Mouse (Mus musculus) hindbrain, embryonic 16.5 days (tissue): ENCODE results near the gene Rsph1. TPM values are rescaled to one million over a fixed set of nuclear protein-coding genes. Genes with fewer than 3 reads are reported as not detected.
"Not testable (repeated sequence)": the region's sequence is repeated elsewhere in the genome, so short reads cannot be mapped to it uniquely, and the experiment has no call there.

Source experiments
- ATAC-seq: fragments of 200-750 bp; cut with Nextera tagmentation; 2 replicates; pipeline ENCODE4 v1.8.0; 2017; ENCODE audit warnings: moderate TSS enrichment, moderate library complexity
- H3K27ac ChIP-seq: fragments of 300-500 bp; sonication (generic); 2 replicates; pipeline ENCODE4 v1.5.1; 2014; ENCODE audit warnings: low read depth, mild to moderate bottlenecking, control low read depth, low read length, moderate library complexity
- H3K27me3 ChIP-seq: fragments of 300-500 bp; sonication (generic); replicated peaks from 2 replicates; pipeline ENCODE4 v1.6.1; 2014; ENCODE audit warnings: low read length; ENCODE audit not compliant: control insufficient read depth, insufficient read depth
- H3K36me3 ChIP-seq: fragments of 300-500 bp; sonication (generic); 2 replicates; pipeline ENCODE4 v1.6.1; 2014; ENCODE audit warnings: mild to moderate bottlenecking, low read length, moderate library complexity, mixed read lengths; ENCODE audit not compliant: control insufficient read depth, insufficient read depth
- H3K4me1 ChIP-seq: fragments of 300-500 bp; sonication (generic); 2 replicates; pipeline ENCODE4 v1.6.1; 2014; ENCODE audit warnings: low read depth, low read length; ENCODE audit not compliant: control insufficient read depth, insufficient read depth
- H3K4me2 ChIP-seq: fragments of 300-500 bp; sonication (generic); 2 replicates; pipeline ENCODE4 v1.6.1; 2014; ENCODE audit warnings: mild to moderate bottlenecking, low read length, control low read depth, moderate library complexity
- H3K4me3 ChIP-seq: fragments of 300-500 bp; sonication (generic); 2 replicates; pipeline ENCODE4 v1.5.1; 2014; ENCODE audit warnings: mild to moderate bottlenecking, low read length, control low read depth, moderate library complexity
- H3K9ac ChIP-seq: fragments of 300-500 bp; sonication (generic); 2 replicates; pipeline ENCODE4 v1.6.1; 2014; ENCODE audit warnings: low read depth, mild to moderate bottlenecking, control low read depth, low read length, moderate library complexity
- H3K9me3 ChIP-seq: fragments of 300-500 bp; sonication (generic); 2 replicates; pipeline ENCODE4 v1.6.1; 2014; ENCODE audit warnings: mild to moderate bottlenecking, low read length, moderate library complexity; ENCODE audit not compliant: control insufficient read depth
- WGBS: fragments of 180-500 bp; shearing (Covaris S2); extraction: QIAGEN DNeasy Blood & Tissue Kit; methylation state at CpG from one replicate; pipeline ENCODE4 v1.1.7; 2014; 5-methylcytosine and 5-hydroxymethylcytosine counted together
- polyA plus RNA-seq: library from polyadenylated mRNA; unstranded; fragments of >200 nt; fragmentation: Nextera tagmentation; extraction: Ambion mirVana; gene quantifications from 2 replicates; pipeline ENCODE4 v1.2.1, GENCODE M21; 2015

Gene Rsph1
- polyA plus RNA-seq, 1 experiment from 2014 or later: 8.8 TPM

- H3K9ac ChIP-seq: no peak overlapping the region
- H3K4me2 ChIP-seq: no peak overlapping the region
- ATAC-seq: no peak
- H3K9me3 ChIP-seq: no peaks in the 10 kb centered on the region
- H3K4me3 ChIP-seq: no peak overlapping the region
- H3K27me3 ChIP-seq: no peaks in the 10 kb centered on the region
- peaks cover 3% of the 10 kb centered on the region; the same call in 1 of the 2 replicates for H3K4me1 ChIP-seq
- H3K27ac ChIP-seq: no peak overlapping the region
- no peaks in the 10 kb centered on the region for H3K36me3 ChIP-seq
- 87% methylated on average over 9 of the region's 9 CpGs for WGBS
Measured at GRCm38 (mm10) chr17:31272416-31273165, 4.6 kb downstream of the Rsph1 start.

DNA sequence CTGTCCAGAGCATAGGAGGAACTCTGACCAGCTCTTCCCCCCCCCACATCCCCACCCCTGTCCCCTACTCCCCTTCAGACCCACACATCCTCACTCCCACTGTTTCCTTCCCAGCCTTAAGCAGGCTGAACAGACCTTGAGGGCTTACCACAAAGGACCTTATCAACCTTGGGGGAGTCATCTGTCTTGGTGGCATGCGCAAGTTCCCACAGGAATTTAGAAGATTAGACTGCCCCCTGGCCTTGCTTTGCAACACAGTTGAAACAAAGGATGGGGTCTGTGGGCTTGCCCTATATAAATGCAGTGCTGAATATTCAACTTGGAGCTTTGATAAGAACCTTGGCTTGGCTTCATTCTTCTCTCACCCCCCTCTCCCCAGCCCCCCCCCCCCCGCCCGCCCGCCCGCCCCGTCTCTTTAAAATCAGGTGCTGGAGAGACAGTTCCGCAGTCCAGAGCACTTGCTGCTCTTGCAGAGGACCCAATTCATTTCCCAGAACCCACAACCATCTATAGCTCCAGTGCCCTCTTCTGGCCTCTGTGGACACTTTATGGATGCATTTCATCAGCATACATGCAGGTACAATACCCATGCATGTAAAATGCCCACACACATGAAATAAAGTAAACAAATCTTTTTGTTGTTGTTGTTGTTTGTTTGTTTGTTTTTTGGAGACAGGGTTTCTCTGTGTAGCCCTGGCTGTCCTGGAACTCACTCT, 5.9 kb downstream of the Rsph1 start:
- Histone ChIP-seq H3K27me3 (no peaks in the 10 kb centered on the region), H3K9ac (no peak overlapping the region), H3K36me3 (no peaks in the 10 kb centered on the region), H3K9me3 (no peaks in the 10 kb centered on the region), H3K4me3 (no peak overlapping the region), H3K4me1 (no peaks in the 10 kb centered on the region), H3K27ac (no peak overlapping the region), H3K4me2 (no peak overlapping the region)
- 65% methylated on average over 7 of the region's 7 CpGs for WGBS
- no peak for ATAC-seq

DNA sequence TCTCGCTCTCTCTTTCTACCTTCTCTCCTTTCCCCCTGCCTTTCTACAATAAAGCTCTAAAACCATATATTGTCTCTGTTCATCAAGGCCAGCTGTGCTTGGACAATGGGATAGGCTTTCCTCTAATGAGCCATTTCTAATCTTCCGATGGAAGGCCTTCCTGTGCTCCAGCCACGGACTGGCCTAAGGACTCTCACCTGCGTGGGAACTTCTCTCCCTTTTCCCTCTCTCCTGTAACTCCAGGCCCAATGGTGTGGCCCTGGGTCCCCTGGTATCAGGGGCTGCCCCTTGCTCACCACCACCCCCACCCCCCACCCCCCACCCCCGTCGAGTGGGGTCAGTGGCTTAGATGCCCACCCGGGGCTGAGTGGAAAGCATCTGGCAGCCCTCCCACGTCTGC, 6.4 kb downstream of the Rsph1 start:
- WGBS: 83% methylated on average over 8 of the region's 8 CpGs
- not testable (repeated sequence) for ATAC-seq, H3K9me3 ChIP-seq, H3K4me1 ChIP-seq, H3K27ac ChIP-seq, H3K27me3 ChIP-seq, H3K9ac ChIP-seq, H3K4me3 ChIP-seq, H3K4me2 ChIP-seq, H3K36me3 ChIP-seq

DNA sequence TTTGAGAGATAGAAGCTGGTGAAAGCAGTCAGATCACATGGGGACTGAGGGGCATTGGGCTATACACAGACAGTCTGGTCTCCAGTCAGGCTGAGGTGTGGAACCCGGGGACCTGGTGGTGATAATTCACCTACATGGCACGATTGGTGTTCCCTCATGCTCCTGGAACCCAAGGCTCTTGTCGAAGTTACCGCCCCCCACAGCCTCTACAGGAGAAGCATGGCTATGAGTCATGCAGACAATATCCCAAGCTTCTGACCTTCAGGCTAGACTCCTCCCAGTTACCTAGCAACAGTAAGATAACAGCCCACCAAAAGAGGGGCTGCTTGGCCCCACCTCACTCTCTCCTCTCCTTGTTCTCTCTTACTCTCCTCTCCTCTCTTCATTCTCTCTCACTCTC, 6.9 kb downstream of the Rsph1 start:
- Histone ChIP-seq H3K9ac (no peak overlapping the region), H3K27me3 (no peaks in the 10 kb centered on the region), H3K4me1 (no peaks in the 10 kb centered on the region), H3K9me3 (no peaks in the 10 kb centered on the region), H3K36me3 (no peaks in the 10 kb centered on the region), H3K4me3 (no peak overlapping the region), H3K4me2 (no peak overlapping the region), H3K27ac (no peak overlapping the region)
- WGBS: 91% methylated on average over 4 of the region's 4 CpGs
- ATAC-seq: no peak

- no peaks in the 10 kb centered on the region for H3K4me1 ChIP-seq
- no peaks in the 10 kb centered on the region for H3K36me3 ChIP-seq
- no peaks in the 10 kb centered on the region for H3K9me3 ChIP-seq
- no peak for ATAC-seq
- H3K4me3 ChIP-seq: no peak overlapping the region
- 88% methylated on average over 2 of the region's 2 CpGs for WGBS
- H3K9ac ChIP-seq: no peak overlapping the region
- no peak overlapping the region for H3K27ac ChIP-seq
- no peak overlapping the region for H3K4me2 ChIP-seq
- no peaks in the 10 kb centered on the region for H3K27me3 ChIP-seq
Measured at GRCm38 (mm10) chr17:31269761-31270160, 7.4 kb downstream of the Rsph1 start.

- ATAC-seq: no peak
- Histone ChIP-seq H3K9ac (no peak overlapping the region), H3K9me3 (no peaks in the 10 kb centered on the region), H3K27me3 (no peaks in the 10 kb centered on the region), H3K4me3 (no peak overlapping the region), H3K36me3 (no peaks in the 10 kb centered on the region), H3K27ac (no peak overlapping the region), H3K4me2 (no peak overlapping the region), H3K4me1 (no peaks in the 10 kb centered on the region)
- WGBS: 88% methylated on average over 1 of the region's 1 CpGs
Measured at GRCm38 (mm10) chr17:31268016-31268415, 9.2 kb downstream of the Rsph1 start.

DNA sequence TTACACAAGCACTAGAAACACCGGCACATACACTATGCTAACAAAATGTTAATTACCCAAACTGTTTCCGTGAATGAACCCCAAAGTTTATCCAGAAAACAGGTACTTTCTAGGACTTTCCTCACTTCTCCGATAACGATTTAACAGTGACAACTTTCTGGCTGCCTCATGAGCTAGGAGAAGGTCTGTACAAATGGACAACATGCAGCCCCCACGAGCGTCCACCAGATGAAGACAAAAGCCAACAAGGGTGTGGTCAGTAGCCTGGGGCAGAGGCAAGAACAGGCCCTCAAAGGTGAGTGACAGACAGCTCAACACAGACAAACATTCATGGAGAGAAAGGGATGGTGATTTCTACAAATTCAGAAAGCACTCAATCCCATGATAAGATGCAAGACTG, 9.6 kb downstream of the Rsph1 start:
- no peaks in the 10 kb centered on the region for H3K36me3 ChIP-seq
- no peaks in the 10 kb centered on the region for H3K9me3 ChIP-seq
- 84% methylated on average over 6 of the region's 6 CpGs for WGBS
- no peaks in the 10 kb centered on the region for H3K27me3 ChIP-seq
- no peak overlapping the region for H3K27ac ChIP-seq
- no peaks in the 10 kb centered on the region for H3K4me1 ChIP-seq
- ATAC-seq: no peak
- H3K4me2 ChIP-seq: no peak overlapping the region
- no peak overlapping the region for H3K9ac ChIP-seq
- no peak overlapping the region for H3K4me3 ChIP-seq

- Histone ChIP-seq H3K9me3 (no peaks in the 10 kb centered on the region), H3K4me2 (no peak overlapping the region), H3K4me1 (no peaks in the 10 kb centered on the region), H3K27ac (no peak overlapping the region), H3K27me3 (no peaks in the 10 kb centered on the region), H3K4me3 (no peak overlapping the region), H3K36me3 (no peaks in the 10 kb centered on the region), H3K9ac (no peak overlapping the region)
- WGBS: 72% methylated on average over 4 of the region's 4 CpGs
- ATAC-seq: no peak
Measured at GRCm38 (mm10) chr17:31267138-31267537, 10.0 kb downstream of the Rsph1 start.

GRCm38 (mm10) chr17:31266321-31266950, 10.7 kb downstream of the Rsph1 start:
- ATAC-seq: no peak
- Histone ChIP-seq H3K9me3 (no peaks in the 10 kb centered on the region), H3K4me2 (no peak overlapping the region), H3K36me3 (no peaks in the 10 kb centered on the region), H3K4me3 (no peak overlapping the region), H3K27ac (no peak overlapping the region), H3K27me3 (no peaks in the 10 kb centered on the region), H3K4me1 (no peaks in the 10 kb centered on the region), H3K9ac (no peak overlapping the region)
- WGBS: 79% methylated on average over 7 of the region's 7 CpGs
